Mouse (Mus musculus) liver, adult 2 months (tissue): Measurements from ENCODE around the gene Olfr109.

Experiments used
- CTCF ChIP-seq: fragments of 200-500 bp; IDR thresholded peaks from 2 replicates; pipeline ENCODE4 v1.5.1; 2011; ENCODE audit warnings: low read depth, low read length, control low read depth
- POLR2A ChIP-seq: fragments of 200-500 bp; IDR thresholded peaks from 2 replicates; pipeline ENCODE4 v1.6.1; 2011; ENCODE audit warnings: low read length, control low read depth; ENCODE audit not compliant: insufficient read depth; ENCODE audit errors: extremely low read depth

DNA sequence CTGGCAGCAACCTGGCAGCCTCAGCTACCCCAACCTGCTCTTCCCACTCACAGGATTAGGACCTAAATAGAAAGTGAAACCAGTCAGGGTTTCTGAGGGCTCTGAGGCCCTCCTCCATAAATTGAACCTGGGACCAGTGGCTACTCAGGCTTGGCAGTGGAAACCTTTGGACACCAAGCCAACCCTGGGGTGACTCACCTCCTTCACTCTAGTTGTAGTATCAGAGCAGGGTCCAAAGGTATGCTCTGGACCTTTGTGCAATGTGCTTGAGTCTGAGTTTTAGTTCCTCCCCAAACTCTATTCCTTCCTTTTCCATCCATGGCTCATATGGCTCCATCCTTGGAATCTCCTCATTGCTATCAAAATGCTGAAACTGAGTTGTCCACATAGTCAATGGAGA, 45.3 kb upstream of the Olfr109 start:
- TF ChIP-seq CTCF = no peak
- no peak for TF ChIP-seq POLR2A
